ENCODE assay signal across 20 mouse cellular contexts in genomic region chr10:121099658-121100057, GRCm38 (mm10).
A peak's percentile ranks its signal among the peaks of the same experiment; 100 is the strongest.
DNase-seq lines count a peak whose midpoint lies in the region; ATAC-seq and TF ChIP-seq lines count a peak whose summit lies in the region.
"Had no signal": no experiment of that assay in that cellular context is flagged by ENCODE, and none has a peak within 500 bp of the region (broad histone marks: within the 10 kb centered on the region; RNA-seq: fewer than 3 reads in every experiment).

No protein-coding gene starts in this region.

- peak; percentile 73; the same call in 1 of the 2 replicates for ATAC-seq in kidney, embryonic 14.5 days (ENCODE audit: low FRiP score, low TSS enrichment)
- 0 out of 2 replicates have a peak, but pooled peaks have one; percentile 69 for ATAC-seq in embryonic facial prominence, embryonic 12.5 days (ENCODE audit: insufficient number of reproducible peaks, insufficient read depth, low FRiP score, low TSS enrichment)
- ATAC-seq in limb, embryonic 14.5 days (ENCODE audit: low FRiP score, low read depth) = no peak
- ATAC-seq in inflammation-experienced regulatory T-cells, adult 6 months = no peak

- no peaks in the 10 kb centered on the region for H3K36me3 ChIP-seq in kidney, embryonic 14.5 days (ENCODE audit: control insufficient read depth, insufficient read depth, low read length)
- no peaks in the 10 kb centered on the region for H3K36me3 ChIP-seq in embryonic facial prominence, embryonic 12.5 days
- no peaks in the 10 kb centered on the region for H3K36me3 ChIP-seq in limb, embryonic 14.5 days (ENCODE audit: control insufficient read depth, insufficient read depth, low read length)
- H3K36me3 ChIP-seq: forebrain, embryonic 10.5 days had no signal

- 0 out of 2 replicates have a peak, but pooled peaks cover 6% of the 10 kb centered on the region for H3K27me3 ChIP-seq in kidney, embryonic 14.5 days (ENCODE audit: control insufficient read depth, insufficient read depth, low read length)
- no peaks in the 10 kb centered on the region for H3K27me3 ChIP-seq in embryonic facial prominence, embryonic 12.5 days
- H3K27me3 ChIP-seq in limb, embryonic 14.5 days (ENCODE audit: control insufficient read depth, insufficient read depth, low read length) = no peaks in the 10 kb centered on the region

- 0 out of 2 replicates have a peak, but pooled peaks cover under 1% of the 10 kb centered on the region for H3K9me3 ChIP-seq in kidney, embryonic 14.5 days (ENCODE audit: control insufficient read depth, low read length)
- H3K9me3 ChIP-seq in embryonic facial prominence, embryonic 12.5 days = 0 out of 2 replicates have a peak, but pooled peaks cover 1% of the 10 kb centered on the region
- H3K9me3 ChIP-seq in limb, embryonic 14.5 days (ENCODE audit: control insufficient read depth, low read length) = peaks cover 6% of the 10 kb centered on the region; the same call in 1 of the 2 replicates

- no peak overlapping the region for H3K4me3 ChIP-seq in kidney, embryonic 14.5 days (ENCODE audit: low read length)
- H3K4me3 ChIP-seq in embryonic facial prominence, embryonic 12.5 days = no peak overlapping the region
- no peak overlapping the region for H3K4me3 ChIP-seq in limb, embryonic 14.5 days (replicated peaks; ENCODE audit: low read length)
- H3K4me3 ChIP-seq: forebrain, embryonic 10.5 days; myocyte had no signal

- H3K9ac ChIP-seq in kidney, embryonic 14.5 days (ENCODE audit: low read depth, low read length) = no peak overlapping the region
- no peak overlapping the region for H3K9ac ChIP-seq in embryonic facial prominence, embryonic 12.5 days
- no peak overlapping the region for H3K9ac ChIP-seq in limb, embryonic 14.5 days (ENCODE audit: low read depth, low read length, severe bottlenecking)
- H3K9ac ChIP-seq: hindbrain, embryonic 14.5 days had no signal

- 13% methylated on average over 11 of the region's 11 CpGs for WGBS in kidney, embryonic 14.5 days
- WGBS in embryonic facial prominence, embryonic 12.5 days = 10% methylated on average over 11 of the region's 11 CpGs
- WGBS in limb, embryonic 14.5 days = 9% methylated on average over 11 of the region's 11 CpGs

- no peaks in the 10 kb centered on the region for H3K4me1 ChIP-seq in kidney, embryonic 14.5 days (ENCODE audit: control insufficient read depth, insufficient read depth, low read length)
- peaks cover 12% of the 10 kb centered on the region for H3K4me1 ChIP-seq in embryonic facial prominence, embryonic 12.5 days
- peaks cover 13% of the 10 kb centered on the region; the same call in 1 of the 2 replicates for H3K4me1 ChIP-seq in limb, embryonic 14.5 days (ENCODE audit: control insufficient read depth, insufficient read depth, low read length)

- no peak for DNase-seq in kidney, postnatal 10 days
- DNase-seq in embryo, embryonic 11 days = peak; percentile 84
- peak; percentile 28 for DNase-seq in limb, embryonic 14.5 days (ENCODE audit: low spot score)
- DNase-seq in layer of hippocampus, postnatal 14 days (ENCODE audit: low spot score in 2 of 2) = no peak
- DNase-seq: adrenal gland, postnatal 36 days; cerebellum, adult 11-12 months; cerebellum, postnatal 25 days; gastrocnemius, postnatal 25 days; kidney, adult 18-20 months; liver; lung, postnatal 10 days; midbrain, embryonic 14.5 days; right cerebral cortex, postnatal 25 days; thymus, postnatal 4 days had no signal

- no peak for TF ChIP-seq POLR2A in limb, embryonic 14.5 days (IDR thresholded peaks at IDR 0.05; ENCODE audit: borderline replicate concordance, extremely low read depth, insufficient read depth, insufficient read length)

- no peak overlapping the region for H3K27ac ChIP-seq in kidney, embryonic 14.5 days (ENCODE audit: low read depth, low read length)
- 0 out of 2 replicates have a peak overlapping the region, but pooled peaks have one; percentile 6 for H3K27ac ChIP-seq in embryonic facial prominence, embryonic 12.5 days
- no peak overlapping the region for H3K27ac ChIP-seq in limb, embryonic 14.5 days (replicated peaks; ENCODE audit: low read depth, low read length)
- H3K27ac ChIP-seq: forebrain, embryonic 10.5 days; hindbrain, embryonic 14.5 days had no signal

- H3K4me2 ChIP-seq in kidney, embryonic 14.5 days (replicated peaks; ENCODE audit: low read depth, low read length) = no peak overlapping the region
- H3K4me2 ChIP-seq in embryonic facial prominence, embryonic 12.5 days (replicated peaks) = no peak overlapping the region
- no peak overlapping the region for H3K4me2 ChIP-seq in limb, embryonic 14.5 days (replicated peaks; ENCODE audit: low read depth, low read length, severe bottlenecking)
- H3K4me2 ChIP-seq: hindbrain, embryonic 14.5 days had no signal

Comparison
In these comparisons a context has a peak if more than half of its experiments do, and no peak if none do; other contexts are left out.
1. ATAC-seq: peak in kidney, embryonic 14.5 days (single experiment) and embryonic facial prominence, embryonic 12.5 days (single experiment); none in limb, embryonic 14.5 days (single experiment) and inflammation-experienced regulatory T-cells, adult 6 months (single experiment).
2. DNase-seq: peak in embryo, embryonic 11 days (single experiment) and limb, embryonic 14.5 days (single experiment); none in kidney, postnatal 10 days (single experiment) and layer of hippocampus, postnatal 14 days (0 of 2).